Mouse (Mus musculus) macrophage (primary cell): ENCODE measurements around the gene Kazald1. TPM values are rescaled to one million over a fixed set of nuclear protein-coding genes. Genes with fewer than 3 reads are reported as not detected.
A peak's percentile ranks its signal among the peaks of the same experiment; 100 is the strongest.

Source experiments
- H3K27ac ChIP-seq: fragments of 350-480 bp; formaldehyde crosslinking; 2 replicates; pipeline ENCODE4 v1.9.0; 2021
- H3K36me3 ChIP-seq: fragments of 350-480 bp; formaldehyde crosslinking; 2 replicates; pipeline ENCODE4 v1.9.0; 2021; ENCODE audit errors: inconsistent target
- H3K4me3 ChIP-seq: fragments of 350-480 bp; formaldehyde crosslinking; 2 replicates; pipeline ENCODE4 v1.9.0; 2021; ENCODE audit errors: inconsistent target
- H3K79me2 ChIP-seq: fragments of 350-480 bp; formaldehyde crosslinking; 2 replicates; pipeline ENCODE4 v1.9.0; 2021; ENCODE audit errors: inconsistent target
- WGBS: methylation state at CpG from one replicate; pipeline ENCODE4 v1.1.7; 2026; ENCODE audit warnings: inconsistent platforms; ENCODE audit not compliant: missing documents; 5-methylcytosine and 5-hydroxymethylcytosine counted together
- polyA plus RNA-seq: library from polyadenylated mRNA; stranded (reverse); fragments of 250-400 nt; gene quantifications from 3 replicates; pipeline ENCODE4 v1.2.4, GENCODE M21; 2018; ENCODE audit warnings: inconsistent platforms

The Kazald1 gene
- polyA plus RNA-seq, 1 experiment from 2014 or later: 0.10 TPM

DNA sequence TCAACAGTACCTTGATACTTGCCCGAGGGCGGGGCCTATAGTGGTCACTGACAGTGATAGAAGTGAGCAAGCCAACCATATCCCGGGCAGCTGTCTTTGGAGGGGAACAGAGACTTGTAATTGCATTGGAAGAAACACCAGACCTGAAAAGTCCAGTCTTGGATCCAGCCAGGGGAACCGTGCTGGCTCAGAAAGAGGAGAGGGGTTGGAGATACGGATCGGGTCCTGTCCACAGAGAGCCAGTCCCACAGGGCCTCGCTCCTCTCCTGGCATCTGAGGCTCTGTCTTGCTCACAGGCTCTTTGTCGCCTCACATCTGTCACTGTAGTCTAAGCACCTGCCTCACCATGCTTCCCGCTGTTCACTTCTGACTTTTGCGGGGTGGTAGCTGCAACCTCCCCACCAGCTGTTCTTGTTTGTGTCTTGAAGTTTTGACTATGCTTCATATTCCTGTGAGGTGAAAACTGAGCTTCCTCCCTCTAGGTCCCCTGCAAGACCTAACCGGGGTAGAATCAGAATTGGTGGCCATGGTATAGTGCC is 30.6 kb upstream of the Kazald1 start:
- WGBS: 90% methylated on average over 11 of the region's 11 CpGs
- Histone ChIP-seq H3K27ac (no peak overlapping the region), H3K36me3 (no peaks in the 10 kb centered on the region; the same call in 1 of the 2 replicates)

DNA sequence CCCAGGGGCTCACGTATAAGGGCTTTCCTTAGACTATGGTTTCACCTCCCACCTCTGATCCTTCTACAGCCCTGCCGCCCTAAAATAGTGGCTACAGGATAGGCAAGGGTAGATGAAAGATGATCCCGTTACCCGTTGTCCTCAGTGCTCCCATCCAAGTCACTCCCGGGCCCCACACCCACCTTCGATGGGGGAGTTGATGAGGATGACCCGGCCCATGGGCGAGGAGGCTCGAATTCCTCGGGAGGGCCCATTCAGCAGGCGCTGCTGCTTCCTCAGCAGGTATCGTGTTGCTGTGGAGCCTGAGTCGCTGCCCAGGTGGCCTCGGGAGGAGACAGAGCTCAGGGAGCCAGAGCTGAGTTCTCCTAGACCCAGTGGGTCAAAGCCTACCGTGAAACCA is 29.8 kb upstream of the Kazald1 start:
- Histone ChIP-seq H3K36me3 (peaks cover 2% of the 10 kb centered on the region; the same call in 1 of the 2 replicates), H3K4me3 (no peak overlapping the region), H3K27ac (no peak overlapping the region), H3K79me2 (peaks cover 10% of the 10 kb centered on the region; the same call in 1 of the 2 replicates)
- WGBS: 68% methylated on average over 15 of the region's 15 CpGs

More for the DNA sequence above, 30.6 kb upstream of the Kazald1 start:
- Histone ChIP-seq H3K4me3 (no peak overlapping the region), H3K79me2 (peaks cover 10% of the 10 kb centered on the region; the same call in 1 of the 2 replicates)

DNA sequence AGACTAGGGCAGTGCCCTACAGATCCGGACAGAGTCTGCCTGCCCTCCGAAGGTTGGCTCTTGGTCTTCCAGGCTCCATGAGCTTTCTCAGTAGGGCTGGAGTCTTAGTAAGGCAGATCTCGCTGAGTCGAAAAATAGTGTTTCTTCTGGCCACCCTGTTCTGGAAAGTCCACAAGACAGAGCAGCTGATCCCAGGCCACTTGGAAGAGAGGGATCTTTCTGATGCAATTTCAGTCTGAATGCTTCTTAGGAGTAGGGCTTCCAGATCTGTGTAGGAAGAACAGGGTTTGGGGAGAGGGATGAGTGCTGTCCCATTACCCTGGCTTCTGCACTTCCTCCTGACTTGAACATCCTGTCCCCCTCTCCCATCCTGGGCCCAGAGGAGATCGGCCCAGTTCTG is 29.4 kb upstream of the Kazald1 start, which contains the start of gene Pdzd7:
Gene Pdzd7 (minus strand): TSS at position 67 of the 400 bp plus-strand sequence.
- Histone ChIP-seq H3K36me3 (peaks cover 7% of the 10 kb centered on the region; the same call in 1 of the 2 replicates), H3K27ac (no peak within 1 kb of the TSS), H3K4me3 (peak within 1 kb of the TSS; percentile 67; the same call in 1 of the 2 replicates), H3K79me2 (peaks cover 10% of the 10 kb centered on the region; the same call in 1 of the 2 replicates)
- WGBS: 75% methylated on average over 5 of the region's 5 CpGs

DNA sequence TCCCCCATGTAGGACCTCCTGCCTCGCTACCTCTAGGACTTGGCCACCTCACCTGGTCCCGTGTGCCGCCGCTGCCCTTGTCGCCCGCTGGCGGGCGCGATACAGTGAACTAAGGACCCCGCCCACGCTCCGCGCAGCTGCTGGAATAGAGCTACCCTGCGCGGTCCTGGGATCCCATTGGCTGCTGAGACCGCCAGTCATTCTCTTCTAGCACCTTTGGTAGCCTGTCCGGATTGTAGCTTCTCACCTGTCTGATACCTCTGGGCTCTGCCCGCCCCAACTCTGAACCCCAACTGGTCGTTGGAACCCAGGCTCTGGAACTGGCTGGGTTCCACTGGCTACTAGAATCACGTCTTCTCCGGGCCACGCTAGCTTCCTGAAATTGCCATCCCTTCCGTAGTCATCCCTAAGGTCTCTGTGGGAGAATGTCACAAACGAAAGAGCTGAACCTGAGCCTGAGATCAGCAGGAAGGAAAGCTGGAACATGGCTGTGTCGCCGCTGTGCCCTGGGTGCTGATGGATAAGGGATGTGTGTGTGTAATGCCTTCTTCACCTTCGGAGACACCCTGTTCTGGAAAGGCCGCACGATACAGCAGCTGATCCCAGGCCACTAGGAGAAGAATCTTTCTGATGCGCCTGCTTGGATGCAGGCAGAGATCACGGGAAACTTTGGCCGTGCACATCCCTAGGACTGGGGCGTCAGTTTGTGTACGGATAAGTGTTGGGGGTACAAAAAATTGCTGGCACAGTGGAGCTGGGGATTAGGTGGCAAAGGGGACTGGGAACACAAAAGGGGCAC is 28.3 kb upstream of the Kazald1 start:
- Histone ChIP-seq H3K4me3 (peak overlapping the region; percentile 67), H3K79me2 (peaks cover 10% of the 10 kb centered on the region; the same call in 1 of the 2 replicates), H3K27ac (peak overlapping the region; percentile 81; the same call in 1 of the 2 replicates), H3K36me3 (peaks cover 11% of the 10 kb centered on the region; the same call in 1 of the 2 replicates)
- 4% methylated on average over 34 of the region's 34 CpGs for WGBS

DNA sequence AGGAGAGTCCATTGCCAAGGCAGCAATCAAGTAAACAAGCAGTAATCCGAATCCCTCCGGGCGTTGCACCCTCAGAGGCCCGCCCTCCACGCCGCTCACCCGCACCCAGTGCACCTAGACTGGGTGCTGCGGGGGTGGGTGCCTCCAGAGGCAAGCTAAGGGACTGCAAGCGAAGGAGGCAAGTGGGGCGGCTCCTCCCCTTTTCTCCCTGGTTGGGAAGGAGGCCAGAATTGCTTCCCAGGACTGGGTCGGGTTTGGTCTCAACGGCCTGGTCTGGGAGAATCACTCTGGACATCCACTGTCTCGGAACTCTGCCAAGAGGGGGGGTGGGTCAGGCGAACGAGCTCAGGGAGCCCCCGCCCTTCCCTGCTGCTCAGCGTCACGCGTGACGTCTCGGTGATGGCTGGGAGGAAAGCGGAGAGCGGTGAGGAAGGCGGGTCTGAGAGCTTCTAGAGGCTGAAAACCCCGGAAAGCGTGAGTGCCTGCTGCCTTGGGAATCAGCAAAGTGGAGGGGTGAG is 27.6 kb upstream of the Kazald1 start, which contains the start of gene Sfxn3:
Gene Sfxn3 (plus strand): TSS at position 87 of the 518 bp plus-strand sequence.
- Histone ChIP-seq H3K36me3 (peaks cover 18% of the 10 kb centered on the region; the same call in 1 of the 2 replicates), H3K27ac (peak within 1 kb of the TSS; percentile 81), H3K79me2 (peaks cover 10% of the 10 kb centered on the region; the same call in 1 of the 2 replicates), H3K4me3 (peak within 1 kb of the TSS; percentile 67)
- WGBS: under 1% methylated on average over 26 of the region's 26 CpGs

DNA sequence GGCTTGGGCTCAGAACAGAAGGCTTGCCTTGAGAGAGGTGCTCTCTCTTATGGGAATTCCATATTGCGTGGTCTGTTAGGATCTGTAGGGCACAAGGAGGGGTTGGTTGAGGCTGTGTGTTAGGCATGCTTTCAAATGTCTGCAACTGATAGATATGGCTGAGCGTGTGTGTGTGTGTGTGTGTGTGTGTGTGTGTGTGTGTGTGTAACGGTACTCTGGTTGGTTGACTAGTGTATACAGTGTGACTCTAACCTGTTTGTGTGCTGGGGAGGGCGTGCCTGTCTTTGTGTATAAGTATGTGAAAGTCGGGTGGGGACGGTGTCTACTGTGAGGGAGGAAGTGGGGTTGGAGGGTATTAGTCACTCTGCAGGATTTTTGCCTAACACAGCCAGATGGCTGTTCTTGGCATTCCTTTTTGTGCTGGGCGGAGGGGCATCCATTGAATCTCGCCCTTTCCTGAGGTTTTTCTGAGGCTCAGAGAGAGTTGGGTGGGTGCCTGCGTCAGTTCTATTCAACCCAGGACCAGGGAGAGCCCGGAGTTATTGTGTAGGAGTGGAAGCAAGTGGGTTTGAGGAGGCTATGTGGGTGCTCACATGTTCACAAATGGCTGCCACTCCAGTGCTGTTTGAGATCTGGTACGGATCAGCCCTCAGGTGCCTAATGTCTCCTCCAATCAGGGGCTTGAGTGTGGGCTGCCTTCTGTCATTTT is 27.0 kb upstream of the Kazald1 start:
- Histone ChIP-seq H3K4me3 (peak overlapping the region; percentile 67), H3K79me2 (peaks cover 10% of the 10 kb centered on the region; the same call in 1 of the 2 replicates), H3K27ac (peak overlapping the region; percentile 81), H3K36me3 (peaks cover 24% of the 10 kb centered on the region)
- 6% methylated on average over 11 of the region's 11 CpGs for WGBS

DNA sequence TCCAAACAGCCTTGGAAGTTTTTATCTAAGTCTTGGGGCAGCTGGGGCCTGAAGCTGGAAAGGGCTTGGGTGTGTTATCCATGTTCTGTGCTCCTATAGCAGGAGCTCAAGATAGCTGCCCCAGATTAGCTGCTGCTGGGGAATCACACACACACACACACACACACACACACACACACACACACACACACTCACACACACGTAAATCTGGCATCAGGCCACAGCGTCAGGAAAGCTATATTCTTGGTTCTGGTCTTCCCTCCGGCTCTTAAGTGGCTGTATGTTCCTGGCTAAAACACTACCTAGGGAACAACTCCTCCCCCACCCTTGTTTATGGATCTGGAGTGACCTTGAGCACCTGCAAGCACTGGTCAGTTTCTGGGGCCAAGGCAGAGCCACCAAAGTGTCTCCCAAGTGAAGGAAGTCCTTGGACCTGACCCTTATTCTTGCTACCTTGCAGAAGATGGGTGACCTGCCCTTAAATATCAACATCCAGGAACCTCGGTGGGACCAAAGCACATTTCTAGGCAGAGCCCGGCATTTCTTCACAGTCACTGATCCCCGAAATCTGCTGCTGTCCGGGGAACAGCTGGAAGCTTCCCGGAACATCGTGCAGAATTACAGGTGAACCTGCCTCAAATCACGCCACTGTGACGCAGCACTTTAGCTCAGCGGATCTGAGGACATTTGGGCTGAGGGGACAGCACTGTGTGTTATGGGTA is 26.2 kb upstream of the Kazald1 start:
- 96% methylated on average over 7 of the region's 12 CpGs for WGBS
- Histone ChIP-seq H3K79me2 (peaks cover 10% of the 10 kb centered on the region; the same call in 1 of the 2 replicates), H3K36me3 (peaks cover 31% of the 10 kb centered on the region), H3K27ac (peak overlapping the region; percentile 81), H3K4me3 (peak overlapping the region; percentile 67)

DNA sequence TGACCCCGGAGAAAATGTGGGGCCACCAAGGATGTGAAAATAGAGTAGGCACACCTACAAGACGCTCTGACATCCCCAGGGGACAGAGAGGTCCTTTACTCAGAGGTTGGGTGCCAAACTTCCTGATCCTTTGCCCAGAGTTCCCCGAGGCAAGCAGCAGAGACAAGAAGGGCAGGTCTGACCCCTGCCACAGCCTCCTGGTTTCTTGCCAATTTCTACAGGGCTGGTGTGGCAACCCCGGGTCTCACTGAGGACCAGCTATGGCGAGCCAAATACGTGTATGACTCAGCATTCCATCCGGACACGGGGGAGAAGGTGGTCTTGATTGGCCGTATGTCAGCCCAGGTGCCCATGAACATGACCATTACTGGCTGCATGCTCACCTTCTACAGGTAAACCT is 25.5 kb upstream of the Kazald1 start:
- Histone ChIP-seq H3K27ac (no peak overlapping the region), H3K36me3 (peaks cover 32% of the 10 kb centered on the region), H3K79me2 (peaks cover 10% of the 10 kb centered on the region; the same call in 1 of the 2 replicates), H3K4me3 (no peak overlapping the region)
- WGBS: 68% methylated on average over 9 of the region's 9 CpGs

DNA sequence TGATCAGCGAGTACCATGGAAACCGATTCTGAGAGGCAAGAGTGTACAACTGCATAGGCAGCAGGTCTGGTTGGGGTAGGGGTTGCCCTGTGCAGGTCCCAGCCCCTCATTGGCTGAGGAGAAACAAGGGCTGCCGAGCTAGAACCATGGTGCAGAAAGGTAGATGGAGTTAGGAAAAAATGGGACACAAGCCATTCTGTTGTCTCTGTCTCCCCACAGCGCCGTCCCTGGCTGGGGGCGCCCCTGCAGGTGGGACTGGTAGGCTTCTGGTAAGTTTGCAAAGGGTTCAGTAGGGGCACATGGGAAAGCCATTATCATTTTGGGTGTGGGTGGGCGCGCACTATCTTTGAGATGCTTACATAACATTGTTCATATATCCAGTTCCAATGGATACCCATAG is 21.6 kb upstream of the Kazald1 start:
- H3K27ac ChIP-seq: no peak overlapping the region

DNA sequence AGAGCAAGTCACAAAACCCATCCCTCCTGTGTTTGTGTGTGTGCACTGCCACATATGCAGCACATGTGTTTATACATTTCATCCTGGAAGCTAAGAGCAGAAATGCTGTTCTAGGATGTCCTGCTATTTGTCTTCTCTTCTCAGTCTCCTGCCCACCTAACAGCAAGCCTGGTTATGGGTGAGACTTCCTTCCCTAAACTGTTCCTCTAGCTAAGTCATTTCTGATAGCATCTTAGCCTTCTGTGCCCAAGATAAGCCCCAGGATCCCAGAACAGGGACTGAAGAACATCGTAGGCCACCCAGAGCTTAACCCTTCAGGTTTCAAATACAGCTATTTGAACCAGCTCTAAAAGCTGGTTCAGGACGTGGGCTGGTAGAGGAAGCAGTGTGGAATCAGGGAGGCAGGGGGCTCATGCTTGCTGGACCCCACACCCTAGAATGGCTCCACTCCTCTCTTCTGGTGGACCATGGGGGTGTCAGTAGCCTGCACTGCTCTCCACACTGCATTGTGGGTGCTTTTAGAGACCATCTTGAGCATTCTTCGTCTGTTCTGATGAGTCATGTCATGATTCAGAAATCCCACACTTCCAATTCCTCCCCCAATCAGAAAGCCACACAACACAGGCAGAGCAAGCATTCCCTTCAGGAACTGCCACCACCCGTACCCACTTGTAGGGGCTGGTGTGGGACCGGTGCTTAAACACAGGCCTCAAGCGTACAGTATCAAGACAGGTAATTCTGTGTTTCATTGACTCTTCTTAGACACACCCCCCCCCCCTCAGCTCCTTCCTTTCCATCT is 19.9 kb upstream of the Kazald1 start:
- Histone ChIP-seq H3K36me3 (peaks cover 32% of the 10 kb centered on the region), H3K4me3 (no peak overlapping the region), H3K27ac (no peak overlapping the region), H3K79me2 (no peaks in the 10 kb centered on the region)
- WGBS: 63% methylated on average over 6 of the region's 6 CpGs

More for the DNA sequence above, 21.6 kb upstream of the Kazald1 start:
- peaks cover 32% of the 10 kb centered on the region for H3K36me3 ChIP-seq
- no peak overlapping the region for H3K4me3 ChIP-seq
- WGBS: 95% methylated on average over 8 of the region's 8 CpGs
- H3K79me2 ChIP-seq: peaks cover 6% of the 10 kb centered on the region; the same call in 1 of the 2 replicates

DNA sequence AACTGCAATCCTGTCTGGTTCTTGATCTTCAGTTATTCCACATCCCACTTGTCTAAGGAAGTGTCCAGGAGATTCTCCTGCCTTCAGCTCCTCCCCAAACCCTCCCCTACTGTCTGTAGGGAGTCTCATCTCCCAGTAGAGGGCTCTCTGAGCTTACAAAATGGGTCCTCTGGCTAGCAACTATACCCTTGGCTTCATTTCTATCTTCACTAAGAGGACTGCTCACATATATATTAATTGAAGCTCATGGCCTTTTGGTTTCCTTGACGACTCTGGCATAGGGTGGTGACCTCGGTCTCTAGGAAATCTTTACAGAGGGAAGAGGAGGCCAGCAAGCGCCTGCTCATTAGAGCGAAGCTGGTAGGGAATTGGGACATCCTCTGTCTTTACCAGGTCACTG is 18.7 kb upstream of the Kazald1 start:
- Histone ChIP-seq H3K27ac (no peak overlapping the region), H3K4me3 (no peak overlapping the region), H3K36me3 (peaks cover 24% of the 10 kb centered on the region), H3K79me2 (no peaks in the 10 kb centered on the region)
- 39% methylated on average over 4 of the region's 4 CpGs for WGBS

DNA sequence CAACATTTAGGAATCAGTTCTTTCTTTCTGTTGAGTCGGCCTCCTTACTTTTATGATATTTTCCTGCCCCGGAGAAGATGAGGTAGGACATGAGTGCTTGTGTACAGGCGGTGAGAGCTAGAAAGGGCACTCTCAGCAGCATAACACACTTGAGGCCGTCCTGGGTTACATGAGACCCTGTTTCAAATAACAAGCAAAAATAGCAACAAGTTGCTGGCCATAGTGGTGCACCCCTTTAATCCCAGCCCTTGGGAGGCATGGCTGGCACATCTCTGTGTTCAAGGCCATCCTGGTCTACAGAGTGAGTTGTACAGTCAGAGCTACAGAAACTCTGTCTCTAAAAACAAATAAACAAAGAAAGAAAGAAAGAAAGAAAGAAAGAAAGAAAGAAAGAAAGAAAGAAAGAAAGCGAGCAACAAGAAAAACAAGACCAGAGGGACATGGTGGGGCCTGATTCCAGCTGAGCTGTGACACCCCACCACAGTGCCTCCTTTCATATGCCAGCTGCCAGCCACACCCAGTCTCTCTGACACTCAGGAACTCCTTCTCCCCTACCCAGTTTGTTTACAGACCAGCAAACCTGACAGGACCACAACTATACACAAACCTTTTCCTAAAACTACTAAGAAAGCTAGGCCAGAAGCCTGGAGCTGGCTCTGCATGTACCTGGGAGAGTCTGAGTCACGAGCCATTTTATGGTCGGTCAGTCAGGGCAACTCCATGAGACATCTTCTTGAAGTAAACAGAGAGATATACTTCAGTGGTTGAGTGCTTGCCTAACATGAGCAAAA is 17.9 kb upstream of the Kazald1 start:
- H3K27ac ChIP-seq: peak overlapping the region; percentile 92
- H3K79me2 ChIP-seq: no peaks in the 10 kb centered on the region
- peak overlapping the region; percentile 60 for H3K4me3 ChIP-seq
- H3K36me3 ChIP-seq: peaks cover 18% of the 10 kb centered on the region
- WGBS: 52% methylated on average over 7 of the region's 7 CpGs
